Mouse (Mus musculus) limb, embryonic 12.5 days (tissue): Measurements from ENCODE around the gene Fgfr1op. TPM values are rescaled to one million over a fixed set of nuclear protein-coding genes. Genes with fewer than 3 reads are reported as not detected.
"Not testable (repeated sequence)": the region's sequence is repeated elsewhere in the genome, so short reads cannot be mapped to it uniquely, and the experiment has no call there.

ENCODE experiments used
- ATAC-seq: fragments of 200-750 bp; cut with Nextera tagmentation; 2 replicates; pipeline ENCODE4 v1.8.0; 2017; ENCODE audit warnings: low read depth, moderate TSS enrichment; ENCODE audit not compliant: insufficient number of reproducible peaks, insufficient read depth, low FRiP score, low TSS enrichment
- H3K27ac ChIP-seq: fragments of 300-500 bp; sonication (generic); 2 replicates; pipeline ENCODE4 v1.5.1; 2016; ENCODE audit warnings: mild to moderate bottlenecking, moderate library complexity
- H3K27me3 ChIP-seq: fragments of 300-500 bp; sonication (generic); 2 replicates; pipeline ENCODE4 v1.6.1; 2016; ENCODE audit warnings: mild to moderate bottlenecking, moderate library complexity
- H3K36me3 ChIP-seq: fragments of 300-500 bp; sonication (generic); 2 replicates; pipeline ENCODE4 v1.6.1; 2016; ENCODE audit warnings: mild to moderate bottlenecking, moderate library complexity
- H3K4me1 ChIP-seq: fragments of 300-500 bp; sonication (generic); replicated peaks from 2 replicates; pipeline ENCODE4 v1.6.1; 2016
- H3K4me2 ChIP-seq: fragments of 300-500 bp; sonication (generic); 2 replicates; pipeline ENCODE4 v1.6.1; 2016; ENCODE audit warnings: mild to moderate bottlenecking, moderate library complexity
- H3K4me3 ChIP-seq: fragments of 300-500 bp; sonication (generic); replicated peaks from 2 replicates; pipeline ENCODE4 v1.5.1; 2016; ENCODE audit warnings: mild to moderate bottlenecking
- H3K9ac ChIP-seq: fragments of 300-500 bp; sonication (generic); replicated peaks from 2 replicates; pipeline ENCODE4 v1.6.1; 2016; ENCODE audit warnings: mild to moderate bottlenecking, moderate library complexity
- H3K9me3 ChIP-seq: fragments of 300-500 bp; sonication (generic); 2 replicates; pipeline ENCODE4 v1.6.1; 2016; ENCODE audit warnings: mild to moderate bottlenecking, moderate library complexity
- WGBS: fragments of 180-500 bp; shearing (Covaris S2); methylation state at CpG from one replicate; pipeline ENCODE4 v1.1.7; 2016; 5-methylcytosine and 5-hydroxymethylcytosine counted together
- polyA plus RNA-seq: library from polyadenylated mRNA; unstranded; fragments of >200 nt; fragmentation: Nextera tagmentation; extraction: Ambion mirVana; gene quantifications from 2 replicates; pipeline ENCODE4 v1.2.1, GENCODE M21; 2016

Fgfr1op gene
- 46.1 and 49.8 TPM in 2 replicates for polyA plus RNA-seq

DNA sequence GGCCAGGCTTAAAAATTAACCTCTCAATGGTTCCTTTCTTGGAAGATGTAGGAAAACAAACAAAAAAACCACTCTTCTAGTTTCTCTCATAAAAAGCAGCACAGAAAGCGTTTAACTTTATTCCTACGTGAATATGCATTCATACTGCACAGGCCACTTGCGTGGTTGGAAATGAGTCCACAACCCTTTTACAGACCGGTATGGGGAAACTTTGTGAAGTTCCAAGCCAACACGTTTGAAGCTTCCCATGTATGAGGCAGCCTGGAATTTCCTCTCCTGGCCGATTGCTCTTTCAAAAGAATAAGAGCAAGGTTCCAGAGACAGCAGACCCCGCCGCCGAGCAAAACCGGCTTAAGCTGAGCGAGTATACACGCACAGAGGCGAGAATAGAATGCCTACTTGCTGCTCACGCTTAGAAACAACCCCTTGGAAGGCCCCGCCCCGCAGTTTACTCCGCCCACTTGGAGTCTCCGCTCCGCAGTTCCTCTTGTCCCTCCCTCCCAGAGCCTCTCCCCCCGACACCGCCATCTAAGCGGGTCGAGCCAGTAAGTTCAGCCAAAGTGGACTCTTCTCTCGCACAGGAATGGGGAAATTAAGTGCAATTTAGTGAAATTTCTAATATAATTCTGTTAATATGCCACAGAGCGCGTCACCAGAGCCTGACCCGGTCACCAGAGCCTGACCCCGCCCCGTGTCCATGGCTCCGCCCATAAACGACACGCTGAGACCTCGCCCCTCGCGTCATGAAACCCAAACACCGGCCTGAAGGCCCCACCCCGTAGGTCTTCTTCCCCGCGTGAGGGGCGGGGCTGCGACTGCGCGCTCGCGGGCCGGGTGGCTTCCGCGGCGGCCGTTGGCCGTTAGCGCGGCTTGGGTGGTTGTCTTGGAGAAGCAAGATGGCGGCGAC is at the start of gene Fgfr1op:
Gene Fgfr1op (plus strand): TSS at position 801 of the 907 bp plus-strand sequence.
- WGBS = 1% methylated on average over 22 of the region's 55 CpGs
- H3K27ac ChIP-seq = 0 out of 2 replicates have a peak within 1 kb of the TSS, but pooled peaks have one; percentile 56
- peak; percentile 97 for ATAC-seq

DNA sequence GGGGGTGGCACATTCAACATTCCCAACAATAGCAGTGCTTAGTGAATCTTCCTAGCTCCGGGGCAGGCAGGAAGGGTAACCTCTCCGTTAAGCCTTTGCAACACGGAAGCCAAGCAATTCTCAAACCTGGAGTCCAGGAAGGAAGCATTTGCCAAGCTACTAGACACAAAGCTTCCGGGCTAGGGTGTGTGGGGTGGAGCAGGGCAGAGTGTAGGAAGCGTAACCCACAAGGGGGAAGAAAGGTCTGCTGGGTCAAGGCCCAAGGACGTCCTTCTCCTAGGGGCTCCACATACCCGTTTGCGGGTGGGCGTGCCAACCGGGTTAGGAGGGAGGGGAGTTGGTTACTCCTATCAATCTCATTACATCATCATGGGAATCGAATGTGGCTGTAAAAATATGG is 48.9 kb upstream of the Fgfr1op start:
- not testable (repeated sequence) for H3K36me3 ChIP-seq, ATAC-seq, H3K4me3 ChIP-seq, H3K9ac ChIP-seq, H3K27me3 ChIP-seq, H3K9me3 ChIP-seq, H3K27ac ChIP-seq, H3K4me1 ChIP-seq, H3K4me2 ChIP-seq
- 75% methylated on average over 8 of the region's 11 CpGs for WGBS

More for the DNA sequence above, at the start of gene Fgfr1op:
- not testable (repeated sequence) for H3K27me3 ChIP-seq, H3K9me3 ChIP-seq, H3K4me1 ChIP-seq
- peak within 1 kb of the TSS; percentile 50 for H3K4me2 ChIP-seq
- peak within 1 kb of the TSS; percentile 51 for H3K4me3 ChIP-seq
- peak within 1 kb of the TSS; percentile 52; the same call in 1 of the 2 replicates for H3K9ac ChIP-seq
- H3K36me3 ChIP-seq = peaks cover 11% of the 10 kb centered on the region

DNA sequence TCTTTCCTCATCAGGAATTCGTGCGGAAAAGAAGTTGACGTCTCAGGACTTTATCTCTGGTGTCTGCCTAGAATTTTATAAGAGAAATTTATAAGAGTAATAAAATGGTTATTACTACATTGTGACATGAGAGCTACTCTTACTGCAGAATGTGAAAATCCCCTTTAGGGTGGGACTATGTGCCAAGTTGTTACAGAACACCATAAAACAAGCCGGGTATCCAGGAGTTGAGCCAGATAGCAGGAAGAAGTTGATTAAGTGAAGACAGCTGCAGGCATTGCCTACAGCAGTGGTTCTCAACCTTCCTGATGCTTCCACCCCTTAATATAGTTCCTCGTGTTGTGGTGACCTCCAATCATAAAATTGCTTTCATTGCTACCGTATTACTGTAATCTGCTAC is 48.4 kb upstream of the Fgfr1op start:
- not testable (repeated sequence) for H3K4me2 ChIP-seq, H3K9me3 ChIP-seq, H3K36me3 ChIP-seq, H3K27me3 ChIP-seq, H3K4me1 ChIP-seq, H3K9ac ChIP-seq, ATAC-seq, H3K27ac ChIP-seq, H3K4me3 ChIP-seq
- no CpG with 5 or more reads among the region's 6 CpGs for WGBS

DNA sequence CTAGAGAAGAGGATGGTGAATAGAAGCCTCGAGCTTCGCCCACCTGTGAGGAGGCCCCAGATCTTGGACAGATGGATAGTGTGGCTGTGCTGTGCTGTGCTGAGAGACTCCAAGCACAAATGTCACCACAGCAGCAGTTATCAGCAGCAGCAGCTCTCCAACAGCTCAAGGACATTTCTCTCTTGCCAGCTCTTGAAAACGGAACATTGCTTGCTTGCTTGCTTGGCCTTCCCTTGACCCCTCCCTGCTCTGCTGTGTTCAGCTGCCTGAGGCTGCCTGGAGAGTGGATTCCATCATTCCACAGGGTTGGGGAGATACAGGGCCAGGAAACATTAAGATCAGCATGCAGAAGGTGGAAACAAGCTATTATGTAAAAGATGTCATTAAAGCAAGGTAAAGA is 42.3 kb upstream of the Fgfr1op start:
- H3K4me3 ChIP-seq, H3K36me3 ChIP-seq, H3K4me1 ChIP-seq, ATAC-seq, H3K27me3 ChIP-seq, H3K9ac ChIP-seq, H3K4me2 ChIP-seq, H3K9me3 ChIP-seq, H3K27ac ChIP-seq: not testable (repeated sequence)
- WGBS = no CpG with 5 or more reads among the region's 3 CpGs

DNA sequence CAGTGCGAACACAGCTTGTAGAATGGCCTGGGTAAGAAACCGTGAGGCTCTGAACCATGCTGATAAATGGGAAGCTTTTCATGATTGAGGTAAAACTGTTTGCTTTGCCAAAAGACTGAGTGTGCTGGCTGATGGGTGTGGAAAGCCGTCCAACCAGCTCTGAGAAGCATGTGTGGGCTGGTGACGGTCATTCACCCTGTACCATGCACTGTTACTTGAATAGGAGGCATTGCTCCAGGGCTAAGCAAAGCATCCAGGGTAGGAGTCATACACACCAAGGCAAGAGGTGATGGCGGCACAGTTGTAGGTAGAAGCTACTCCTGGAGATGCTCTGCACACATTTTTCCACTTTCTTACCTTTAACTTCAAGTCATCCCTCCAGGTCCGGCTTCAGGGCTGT is 40.7 kb upstream of the Fgfr1op start:
- H3K4me1 ChIP-seq, H3K9me3 ChIP-seq, ATAC-seq, H3K4me2 ChIP-seq, H3K4me3 ChIP-seq, H3K27me3 ChIP-seq, H3K36me3 ChIP-seq, H3K27ac ChIP-seq, H3K9ac ChIP-seq: not testable (repeated sequence)
- whole genome bisulfite sequencing = 84% methylated on average over 2 of the region's 6 CpGs

DNA sequence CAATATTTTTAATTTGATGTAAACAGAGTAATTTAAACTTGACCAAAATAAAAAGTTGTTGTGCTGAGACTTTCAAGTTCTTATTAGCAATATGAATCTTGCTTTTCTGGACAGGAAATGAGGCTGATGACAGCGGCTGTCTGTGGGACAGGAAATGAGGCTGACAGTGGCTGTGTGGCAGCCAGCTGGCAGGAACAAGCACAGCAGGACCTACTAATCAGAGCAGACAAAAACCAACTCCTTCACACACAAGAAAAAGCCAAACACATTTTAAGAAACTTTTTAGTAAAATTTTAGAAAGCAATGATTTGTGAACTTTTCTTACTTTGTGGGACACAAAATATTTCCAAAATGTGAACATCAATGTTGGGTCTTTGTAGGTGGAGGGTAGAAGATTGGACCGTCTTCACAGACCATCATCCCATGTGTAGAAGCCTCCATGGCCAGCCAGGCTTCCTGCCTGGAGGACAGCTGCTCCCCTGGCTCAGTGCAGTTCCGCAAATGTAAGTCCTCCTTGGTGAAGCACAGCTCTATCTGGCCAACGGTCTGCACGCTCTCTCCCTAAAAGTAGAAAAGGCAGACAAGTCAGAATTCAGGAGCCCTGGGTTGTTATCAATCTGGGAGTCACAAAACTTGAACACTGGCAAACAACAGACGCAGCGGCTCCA is 36.8 kb upstream of the Fgfr1op start:
- not testable (repeated sequence) for H3K4me2 ChIP-seq, H3K27me3 ChIP-seq, H3K27ac ChIP-seq, ATAC-seq, H3K9ac ChIP-seq, H3K9me3 ChIP-seq, H3K4me3 ChIP-seq, H3K36me3 ChIP-seq, H3K4me1 ChIP-seq
- 13% methylated on average over 2 of the region's 7 CpGs for WGBS

DNA sequence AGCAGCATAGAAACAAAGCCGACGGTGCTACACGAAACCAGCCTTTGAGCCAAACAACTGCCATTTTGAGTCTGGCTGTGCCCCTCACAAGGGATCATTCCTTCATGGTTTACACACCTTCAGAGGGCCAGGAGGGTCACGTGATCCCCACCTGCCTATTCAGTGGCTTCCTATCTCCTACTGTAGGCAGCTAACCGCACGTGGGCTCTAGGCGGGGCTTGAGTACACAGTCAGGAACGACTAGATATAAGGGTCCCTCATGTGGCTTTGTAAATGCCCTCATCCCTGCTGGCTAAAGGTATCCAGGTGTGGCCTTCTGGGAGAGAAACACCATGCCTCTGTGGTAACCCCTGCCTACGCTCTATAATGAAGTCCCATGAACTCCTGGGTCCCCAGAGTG is 35.7 kb upstream of the Fgfr1op start:
- not testable (repeated sequence) for H3K4me2 ChIP-seq, H3K27me3 ChIP-seq, H3K4me3 ChIP-seq, H3K27ac ChIP-seq, H3K9me3 ChIP-seq, H3K4me1 ChIP-seq, H3K9ac ChIP-seq, H3K36me3 ChIP-seq, ATAC-seq
- 89% methylated on average over 9 of the region's 9 CpGs for WGBS

DNA sequence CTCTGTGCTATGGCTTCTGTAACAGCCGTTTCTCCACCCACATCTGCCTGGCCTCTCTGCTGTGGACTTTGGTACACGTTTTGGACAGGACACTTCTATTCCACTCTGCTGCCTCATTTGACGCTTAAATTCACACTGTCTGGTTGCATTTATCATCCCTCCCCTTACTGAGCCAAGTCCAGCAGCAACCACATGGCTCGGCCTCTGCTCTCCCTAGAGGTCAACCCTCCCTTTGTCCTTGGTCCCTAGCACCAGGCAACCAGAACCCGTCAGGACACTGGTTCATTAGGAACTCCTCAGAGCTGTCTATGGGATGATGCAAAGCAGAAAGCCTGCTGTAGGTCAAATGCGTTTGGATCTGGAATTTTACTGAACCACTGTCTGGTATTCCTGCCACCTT is 34.5 kb upstream of the Fgfr1op start:
- WGBS = no CpG with 5 or more reads among the region's 6 CpGs
- not testable (repeated sequence) for H3K4me1 ChIP-seq, H3K9ac ChIP-seq, H3K27me3 ChIP-seq, H3K36me3 ChIP-seq, H3K4me2 ChIP-seq, H3K27ac ChIP-seq, ATAC-seq, H3K9me3 ChIP-seq, H3K4me3 ChIP-seq

DNA sequence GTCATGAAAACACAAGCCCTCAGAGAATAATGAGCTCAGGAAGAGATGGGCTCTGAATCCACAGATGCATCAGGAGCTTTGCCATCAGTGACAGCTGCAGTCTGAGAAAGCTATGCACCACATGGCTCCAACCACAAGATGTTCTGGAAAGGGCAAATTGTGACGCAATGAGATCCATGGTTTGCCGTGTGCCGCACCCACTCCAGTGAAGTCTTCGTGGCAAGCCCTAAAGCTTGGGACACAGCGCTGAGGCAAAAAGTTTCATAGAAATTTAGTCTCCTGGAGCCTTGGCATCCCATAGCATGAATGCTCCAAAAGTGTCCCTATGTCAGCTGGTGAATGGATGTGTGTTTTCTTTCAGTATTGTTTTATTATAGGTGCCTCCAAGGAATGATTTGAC is 27.2 kb upstream of the Fgfr1op start:
- not testable (repeated sequence) for H3K36me3 ChIP-seq, H3K4me1 ChIP-seq, H3K4me3 ChIP-seq, H3K9me3 ChIP-seq, H3K27me3 ChIP-seq, H3K4me2 ChIP-seq, H3K27ac ChIP-seq, H3K9ac ChIP-seq, ATAC-seq
- WGBS = 98% methylated on average over 5 of the region's 5 CpGs

DNA sequence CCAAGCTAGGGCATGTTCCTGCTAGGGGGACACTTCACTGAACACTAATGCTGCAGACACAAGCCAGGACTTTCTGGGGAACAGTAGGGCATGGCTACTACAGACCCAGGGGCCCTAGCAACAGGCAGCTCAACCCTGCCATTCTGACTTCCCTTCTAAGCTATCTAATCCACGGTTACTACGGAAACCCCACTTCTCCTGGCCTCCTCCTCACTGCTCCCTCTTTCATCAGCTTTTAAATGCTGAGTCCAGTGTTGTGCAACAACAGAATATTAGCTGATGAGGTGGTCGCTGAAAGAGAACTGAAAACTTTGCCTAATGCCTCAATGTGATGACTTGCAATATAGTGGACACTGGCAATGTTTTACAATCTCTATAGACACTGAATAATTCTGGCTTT is 25.1 kb upstream of the Fgfr1op start:
- H3K4me2 ChIP-seq, H3K36me3 ChIP-seq, ATAC-seq, H3K27ac ChIP-seq, H3K27me3 ChIP-seq, H3K9ac ChIP-seq, H3K4me3 ChIP-seq, H3K4me1 ChIP-seq, H3K9me3 ChIP-seq: not testable (repeated sequence)
- WGBS = 92% methylated on average over 3 of the region's 3 CpGs

DNA sequence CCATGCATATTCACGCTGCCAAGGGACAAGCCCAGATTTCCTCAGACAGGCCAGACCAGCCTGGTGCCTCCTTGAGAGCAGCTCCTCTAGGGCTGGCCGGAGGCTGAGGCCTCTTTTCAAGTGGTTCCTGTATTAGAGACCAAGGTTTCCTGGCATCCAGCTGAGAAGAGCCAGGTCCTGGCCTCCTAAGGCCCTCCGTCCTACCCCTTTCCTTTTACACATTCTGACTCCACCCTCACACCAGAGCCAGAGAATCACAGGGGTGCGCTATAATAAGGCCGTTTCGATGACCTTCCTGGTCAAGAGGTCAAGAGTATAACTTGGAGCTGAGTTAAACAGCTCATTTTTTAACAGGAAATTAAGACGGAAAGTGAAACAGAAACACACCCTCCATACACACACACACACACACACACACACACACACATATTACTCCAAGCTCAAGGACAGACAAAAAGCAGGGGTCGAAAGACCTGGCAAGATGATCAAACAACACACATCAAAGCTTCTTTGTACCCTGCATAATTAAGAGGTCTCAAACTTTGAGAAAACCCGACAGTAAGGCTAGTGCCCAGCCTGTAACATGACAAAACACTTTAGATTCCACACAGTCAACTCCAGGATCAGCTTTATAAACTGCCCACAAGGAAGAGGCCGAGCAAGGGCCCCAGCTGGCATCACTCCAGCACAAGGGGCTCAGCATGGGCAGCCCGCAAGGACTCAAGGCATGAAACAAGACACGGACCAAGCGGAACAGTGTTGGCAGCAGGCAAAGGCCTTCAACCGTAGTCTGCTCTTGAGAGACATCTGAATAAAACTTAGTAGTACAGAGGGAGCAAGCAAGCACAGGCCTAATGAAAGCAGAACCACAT is 21.3 kb upstream of the Fgfr1op start:
- H3K36me3 ChIP-seq, H3K4me1 ChIP-seq, H3K4me3 ChIP-seq, H3K9me3 ChIP-seq, H3K9ac ChIP-seq, H3K27me3 ChIP-seq, H3K4me2 ChIP-seq, H3K27ac ChIP-seq, ATAC-seq: not testable (repeated sequence)
- WGBS = 45% methylated on average over 10 of the region's 14 CpGs
